Mouse (Mus musculus) mouse embryonic stem cell (cell line): Measurements from ENCODE around the gene Glp1r.

Experiments used
- in situ Hi-C, 2 experiments: fragments of 300-500 bp; cut with MboI; formaldehyde crosslinking; loops; 1 replicate in 1 of 2; 3 replicates in 1 of 2; pipeline ENCODE4 v1.14.3; 2019 to 2020; ENCODE audit warnings: low sequenced_read_pairs in 2 of 2, low pct_unique_long_range_greater_than_20kb in 1 of 2, mixed read lengths in 1 of 2; ENCODE audit not compliant: unreplicated experiment in 1 of 2

The Glp1r gene

GRCm38 (mm10) chr17:30978556-30978955 lies 76.9 kb downstream of the Glp1r start:
- in situ Hi-C loops = no loop called here

GRCm38 (mm10) chr17:30983521-30983920 lies 81.9 kb downstream of the Glp1r start:
- in situ Hi-C loops = no loop called here

- in situ Hi-C loops = no loop called here
Measured at GRCm38 (mm10) chr17:30990254-30990653, 88.6 kb downstream of the Glp1r start.
